Mouse (Mus musculus) kidney, adult 2 months (tissue): Measurements from ENCODE around the gene Trp53.

Experiments used
- CTCF ChIP-seq: fragments of 200-500 bp; conservative IDR thresholded peaks from 2 replicates; pipeline ENCODE4 v1.5.1; 2011; ENCODE audit warnings: low read depth, mild to moderate bottlenecking, control low read depth, low read length, moderate library complexity, mixed read lengths; ENCODE audit not compliant: insufficient read depth, insufficient read length
- POLR2A ChIP-seq: fragments of 200-500 bp; IDR thresholded peaks from one replicate; pipeline ENCODE4 v1.6.1; 2011; ENCODE audit warnings: low read depth, low read length, control low read depth

DNA sequence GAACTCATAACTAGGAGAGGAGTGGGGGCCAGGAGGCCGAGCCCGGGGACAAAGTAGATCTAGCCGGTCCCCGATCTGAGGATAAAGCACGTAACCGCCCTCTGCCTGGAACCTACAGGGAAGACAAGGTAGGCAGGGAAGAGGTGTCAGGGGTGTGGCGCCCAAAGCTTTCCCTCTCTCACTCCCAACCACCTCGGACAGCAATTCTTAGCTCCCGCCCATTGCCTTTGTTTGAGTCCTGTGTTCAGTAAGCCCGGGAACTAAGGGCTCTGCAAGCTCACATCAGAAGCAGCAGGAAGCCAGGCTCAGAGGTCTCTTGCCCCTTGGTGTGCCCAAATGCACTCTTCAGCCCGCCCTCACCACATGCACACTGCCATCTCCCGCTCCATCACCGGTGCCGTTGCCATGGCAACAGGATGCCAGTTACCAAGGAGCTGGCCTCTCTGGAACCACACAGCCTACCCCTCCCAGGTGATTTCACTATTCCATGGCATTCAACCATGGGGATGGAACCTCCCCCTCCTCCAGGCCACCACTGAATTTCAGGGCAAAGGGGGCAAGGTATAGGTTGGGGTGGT lies 22.7 kb upstream of the Trp53 start:
- TF ChIP-seq POLR2A: no peak
- no peak for TF ChIP-seq CTCF
